Mouse (Mus musculus): Measurements from ENCODE around the gene Vps18. TPM values are rescaled to one million over a fixed set of nuclear protein-coding genes. Genes with fewer than 3 reads are reported as not detected.
A peak's percentile ranks its signal among the peaks of the same experiment; 100 is the strongest.

Vps18 gene
- polyA plus RNA-seq, 1 experiment from 2014 or later: 21.2 TPM

DNA sequence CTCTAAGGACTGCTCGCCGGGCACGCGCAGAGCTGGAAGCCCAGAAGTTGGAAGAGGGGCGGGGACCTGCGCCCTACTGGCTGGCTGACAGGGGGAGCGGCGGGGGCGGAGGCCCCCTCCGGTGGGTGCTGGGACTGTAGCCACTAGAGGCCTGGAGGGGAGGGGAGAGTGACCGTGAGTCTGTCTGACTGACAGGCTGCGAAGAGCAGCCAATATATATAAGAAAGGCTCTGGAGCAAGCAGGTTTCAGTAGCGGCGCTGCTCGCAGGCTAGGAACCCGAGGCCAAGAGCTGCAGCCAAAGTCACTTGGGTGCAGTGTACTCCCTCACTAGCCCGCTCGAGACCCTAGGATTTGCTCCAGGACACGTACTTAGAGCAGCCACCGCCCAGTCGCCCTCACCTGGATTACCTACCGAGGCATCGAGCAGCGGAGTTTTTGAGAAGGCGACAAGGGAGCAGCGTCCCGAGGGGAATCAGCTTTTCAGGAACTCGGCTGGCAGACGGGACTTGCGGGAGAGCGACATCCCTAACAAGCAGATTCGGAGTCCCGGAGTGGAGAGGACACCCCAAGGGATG lies 37.1 kb downstream of the Vps18 start, which contains the start of gene Dll4:
Dll4 (plus strand) TSS at position 217 of the 576 bp plus-strand sequence.
- Histone ChIP-seq H3K9me3 (replicated peaks) (no peaks in the 10 kb centered on the region; the same call in 1 of the 2 replicates), H3K27me3 (peaks cover 99% of the 10 kb centered on the region), H3K4me3 (peak within 1 kb of the TSS; percentile 42), H3K9ac (peak within 1 kb of the TSS; percentile 62), H3K4me1 (peaks cover 85% of the 10 kb centered on the region), H3K36me3 (ENCODE audit: poor library complexity, severe bottlenecking) (no peaks in the 10 kb centered on the region), H3K27ac (no peak within 1 kb of the TSS), H3K4me2 (peak within 1 kb of the TSS; percentile 77)
- 1% methylated on average over 32 of the region's 33 CpGs for WGBS
- ATAC-seq: no peak

GRCm38 (mm10) chr2:119326161-119327101 lies 37.9 kb downstream of the Vps18 start:
- H3K27me3 ChIP-seq: peaks cover 99% of the 10 kb centered on the region
- peaks cover 77% of the 10 kb centered on the region for H3K4me1 ChIP-seq
- H3K27ac ChIP-seq: no peak overlapping the region
- H3K9ac ChIP-seq: peak overlapping the region; percentile 62
- ATAC-seq: no peak
- 1% methylated on average over 60 of the region's 61 CpGs for WGBS
- peak overlapping the region; percentile 42 for H3K4me3 ChIP-seq
- no peaks in the 10 kb centered on the region; the same call in 1 of the 2 replicates for H3K9me3 ChIP-seq (replicated peaks)
- no peaks in the 10 kb centered on the region for H3K36me3 ChIP-seq (ENCODE audit: poor library complexity, severe bottlenecking)
- peak overlapping the region; percentile 77 for H3K4me2 ChIP-seq

GRCm38 (mm10) chr2:119327102-119327480 lies 38.6 kb downstream of the Vps18 start:
- H3K27me3 ChIP-seq: peaks cover 99% of the 10 kb centered on the region
- peak overlapping the region; percentile 77 for H3K4me2 ChIP-seq
- H3K27ac ChIP-seq: no peak overlapping the region
- H3K36me3 ChIP-seq (ENCODE audit: poor library complexity, severe bottlenecking): no peaks in the 10 kb centered on the region
- H3K4me3 ChIP-seq: peak overlapping the region; percentile 42
- peak overlapping the region; percentile 56 for H3K9ac ChIP-seq
- H3K9me3 ChIP-seq (replicated peaks): no peaks in the 10 kb centered on the region; the same call in 1 of the 2 replicates
- H3K4me1 ChIP-seq: peaks cover 70% of the 10 kb centered on the region
- no peak for ATAC-seq
- WGBS: under 1% methylated on average over 30 of the region's 30 CpGs

DNA sequence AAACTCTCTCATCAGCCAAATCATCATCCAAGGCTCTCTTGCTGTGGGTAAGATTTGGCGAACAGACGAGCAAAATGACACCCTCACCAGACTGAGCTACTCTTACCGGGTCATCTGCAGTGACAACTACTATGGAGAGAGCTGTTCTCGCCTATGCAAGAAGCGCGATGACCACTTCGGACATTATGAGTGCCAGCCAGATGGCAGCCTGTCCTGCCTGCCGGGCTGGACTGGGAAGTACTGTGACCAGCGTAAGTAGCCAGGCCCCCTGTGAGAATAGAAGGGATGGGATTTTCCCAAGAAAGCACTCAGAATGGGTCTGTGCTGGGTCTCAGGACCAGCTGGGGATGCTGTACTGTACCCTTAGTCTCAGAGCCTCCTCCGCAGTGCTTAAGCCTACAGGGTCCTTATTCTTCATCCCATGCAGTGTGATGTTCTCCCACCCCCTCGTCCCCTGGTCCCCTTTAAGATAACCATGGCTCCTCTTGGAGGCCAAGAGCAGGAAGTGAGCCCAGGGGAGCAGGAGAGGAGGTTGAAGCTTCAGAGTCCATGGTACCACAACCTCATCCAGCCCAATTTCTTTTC lies 39.5 kb downstream of the Vps18 start:
- ATAC-seq: no peak
- Histone ChIP-seq H3K4me2 (peak overlapping the region; percentile 15), H3K27me3 (peaks cover 99% of the 10 kb centered on the region), H3K9me3 (replicated peaks) (no peaks in the 10 kb centered on the region; the same call in 1 of the 2 replicates), H3K27ac (no peak overlapping the region), H3K4me3 (peak overlapping the region; percentile 10; the same call in 1 of the 2 replicates), H3K36me3 (ENCODE audit: poor library complexity, severe bottlenecking) (no peaks in the 10 kb centered on the region), H3K9ac (no peak overlapping the region), H3K4me1 (peaks cover 61% of the 10 kb centered on the region)
- 16% methylated on average over 11 of the region's 11 CpGs for WGBS

DNA sequence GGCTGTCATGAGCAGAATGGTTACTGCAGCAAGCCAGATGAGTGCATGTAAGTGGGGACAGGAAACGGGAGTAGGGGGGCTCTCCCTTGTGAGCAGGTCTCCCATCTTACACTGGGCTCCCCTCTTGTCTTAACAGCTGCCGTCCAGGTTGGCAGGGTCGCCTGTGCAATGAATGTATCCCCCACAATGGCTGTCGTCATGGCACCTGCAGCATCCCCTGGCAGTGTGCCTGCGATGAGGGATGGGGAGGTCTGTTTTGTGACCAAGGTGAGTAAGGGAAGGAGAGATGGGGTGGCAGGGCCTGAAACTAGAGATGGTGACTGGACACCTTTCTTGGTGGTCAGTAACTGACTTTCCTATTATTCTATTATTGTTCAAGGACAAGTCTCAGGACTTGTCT lies 40.0 kb downstream of the Vps18 start:
- Histone ChIP-seq H3K4me3 (0 out of 2 replicates have a peak overlapping the region, but pooled peaks have one; percentile 10), H3K36me3 (ENCODE audit: poor library complexity, severe bottlenecking) (no peaks in the 10 kb centered on the region), H3K4me1 (peaks cover 56% of the 10 kb centered on the region), H3K27me3 (peaks cover 94% of the 10 kb centered on the region), H3K4me2 (peak overlapping the region; percentile 15), H3K9ac (no peak overlapping the region), H3K27ac (no peak overlapping the region), H3K9me3 (replicated peaks) (no peaks in the 10 kb centered on the region; the same call in 1 of the 2 replicates)
- WGBS: 49% methylated on average over 5 of the region's 5 CpGs
- ATAC-seq: no peak

DNA sequence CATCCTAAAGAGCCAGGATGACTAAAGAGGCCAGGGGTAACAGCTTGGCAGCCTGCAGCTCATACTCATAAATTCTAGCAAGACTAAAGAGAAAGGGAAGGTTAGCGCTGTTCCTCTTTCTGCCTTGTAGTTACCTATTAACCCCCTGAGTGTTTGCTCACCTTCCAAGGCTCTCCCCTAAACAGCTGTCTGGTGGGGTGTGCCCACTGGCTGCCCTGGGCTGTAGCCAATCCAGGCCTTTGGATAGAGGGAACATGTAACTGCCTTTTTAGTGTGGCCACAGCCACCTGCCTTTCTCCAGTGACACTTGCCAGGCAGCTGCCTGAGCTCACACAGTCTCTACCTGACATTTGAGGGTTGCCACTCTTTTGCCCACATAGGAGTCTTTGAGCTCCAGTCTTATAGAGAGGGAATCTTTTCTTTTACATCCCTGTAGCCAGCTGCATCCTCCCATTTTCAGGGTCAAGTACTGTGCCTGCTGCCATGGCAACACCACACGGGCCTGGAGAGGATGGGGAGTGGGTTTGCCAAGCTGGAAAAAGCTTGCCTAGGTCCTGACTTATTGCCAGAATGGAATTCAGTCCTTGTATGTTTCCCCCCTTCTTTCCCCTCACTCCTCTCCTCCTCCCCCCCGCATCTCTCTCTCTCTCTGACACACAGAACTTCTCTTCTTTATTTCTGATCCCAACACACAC lies 40.7 kb downstream of the Vps18 start:
- no peak overlapping the region for H3K4me2 ChIP-seq
- peaks cover 49% of the 10 kb centered on the region for H3K4me1 ChIP-seq
- no peaks in the 10 kb centered on the region; the same call in 1 of the 2 replicates for H3K9me3 ChIP-seq (replicated peaks)
- ATAC-seq: no peak
- WGBS: 50% methylated on average over 3 of the region's 3 CpGs
- H3K27ac ChIP-seq: no peak overlapping the region
- H3K36me3 ChIP-seq (ENCODE audit: poor library complexity, severe bottlenecking): no peaks in the 10 kb centered on the region
- peaks cover 93% of the 10 kb centered on the region for H3K27me3 ChIP-seq
- no peak overlapping the region for H3K9ac ChIP-seq
- H3K4me3 ChIP-seq: no peak overlapping the region

DNA sequence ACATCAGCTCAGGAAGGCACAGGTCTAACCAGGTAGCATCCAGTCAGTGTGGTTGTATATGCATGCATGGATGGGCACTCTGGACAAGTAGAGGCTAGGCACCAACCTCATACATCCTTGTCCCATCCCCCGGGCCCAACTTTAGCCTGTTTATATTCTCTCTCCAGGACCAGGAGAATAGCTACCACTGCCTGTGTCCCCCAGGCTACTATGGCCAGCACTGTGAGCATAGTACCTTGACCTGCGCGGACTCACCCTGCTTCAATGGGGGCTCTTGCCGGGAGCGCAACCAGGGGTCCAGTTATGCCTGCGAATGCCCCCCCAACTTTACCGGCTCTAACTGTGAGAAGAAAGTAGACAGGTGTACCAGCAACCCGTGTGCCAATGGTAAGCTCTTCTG lies 42.3 kb downstream of the Vps18 start:
- no peak overlapping the region for H3K9ac ChIP-seq
- H3K27me3 ChIP-seq: peaks cover 91% of the 10 kb centered on the region
- ATAC-seq: no peak
- H3K4me3 ChIP-seq: no peak overlapping the region
- H3K36me3 ChIP-seq (ENCODE audit: poor library complexity, severe bottlenecking): no peaks in the 10 kb centered on the region
- H3K9me3 ChIP-seq (replicated peaks): no peaks in the 10 kb centered on the region; the same call in 1 of the 2 replicates
- H3K4me2 ChIP-seq: no peak overlapping the region
- WGBS: 89% methylated on average over 8 of the region's 8 CpGs
- no peak overlapping the region for H3K27ac ChIP-seq
- H3K4me1 ChIP-seq: peaks cover 34% of the 10 kb centered on the region

GRCm38 (mm10) chr2:119332177-119332661 lies 43.7 kb downstream of the Vps18 start:
- H3K36me3 ChIP-seq (ENCODE audit: poor library complexity, severe bottlenecking): no peaks in the 10 kb centered on the region
- 79% methylated on average over 24 of the region's 24 CpGs for WGBS
- H3K9me3 ChIP-seq (replicated peaks): no peaks in the 10 kb centered on the region
- no peak overlapping the region for H3K4me3 ChIP-seq
- H3K27ac ChIP-seq: no peak overlapping the region
- H3K4me1 ChIP-seq: peaks cover 20% of the 10 kb centered on the region
- H3K27me3 ChIP-seq: peaks cover 87% of the 10 kb centered on the region
- ATAC-seq: no peak
- H3K4me2 ChIP-seq: no peak overlapping the region
- no peak overlapping the region for H3K9ac ChIP-seq

DNA sequence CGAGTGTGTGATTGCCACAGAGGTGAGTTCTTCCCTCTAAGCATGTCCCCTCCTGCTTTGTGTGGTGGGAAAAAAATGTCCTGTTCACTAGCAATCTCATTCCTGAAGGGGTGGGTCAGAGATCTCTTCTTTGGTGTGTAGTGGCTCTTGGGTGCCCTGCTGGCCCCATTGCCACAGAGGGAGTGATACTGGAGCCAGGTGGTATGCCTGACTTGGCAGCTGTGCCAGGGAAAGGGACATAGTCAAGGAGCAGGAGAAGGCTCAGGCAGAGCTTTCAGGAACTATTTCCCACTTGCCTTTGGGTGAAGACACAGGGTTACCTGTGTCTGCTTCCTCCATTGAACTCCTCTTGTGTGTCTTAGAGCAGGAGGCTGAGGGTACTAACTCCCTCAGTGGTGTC lies 45.6 kb downstream of the Vps18 start:
- Histone ChIP-seq H3K27ac (no peak overlapping the region), H3K4me2 (no peak overlapping the region), H3K4me3 (no peak overlapping the region), H3K27me3 (peaks cover 68% of the 10 kb centered on the region), H3K9me3 (replicated peaks) (no peaks in the 10 kb centered on the region), H3K4me1 (peaks cover 9% of the 10 kb centered on the region), H3K36me3 (ENCODE audit: poor library complexity, severe bottlenecking) (no peaks in the 10 kb centered on the region), H3K9ac (no peak overlapping the region)
- WGBS: 67% methylated on average over 1 of the region's 1 CpGs
- no peak for ATAC-seq

DNA sequence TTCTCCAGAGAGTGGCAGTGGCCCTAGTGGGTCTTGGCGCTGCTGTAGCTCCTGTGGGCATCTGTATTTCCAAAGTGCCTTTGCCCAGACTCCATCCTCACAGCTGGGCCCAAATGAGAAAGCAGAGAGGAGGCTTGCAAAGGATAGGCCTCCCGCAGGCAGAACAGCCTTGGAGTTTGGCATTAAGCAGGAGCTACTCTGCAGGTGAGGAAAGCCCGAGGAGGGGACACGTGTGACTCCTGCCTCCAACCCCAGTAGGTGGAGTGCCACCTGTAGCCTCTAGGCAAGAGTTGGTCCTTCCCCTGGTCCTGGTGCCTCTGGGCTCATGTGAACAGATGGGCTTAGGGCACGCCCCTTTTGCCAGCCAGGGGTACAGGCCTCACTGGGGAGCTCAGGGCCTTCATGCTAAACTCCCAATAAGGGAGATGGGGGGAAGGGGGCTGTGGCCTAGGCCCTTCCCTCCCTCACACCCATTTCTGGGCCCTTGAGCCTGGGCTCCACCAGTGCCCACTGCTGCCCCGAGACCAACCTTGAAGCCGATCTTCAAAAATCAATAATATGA lies 46.5 kb downstream of the Vps18 start:
- H3K36me3 ChIP-seq (ENCODE audit: poor library complexity, severe bottlenecking): no peaks in the 10 kb centered on the region
- no peaks in the 10 kb centered on the region for H3K9me3 ChIP-seq (replicated peaks)
- no peak for ATAC-seq
- H3K27me3 ChIP-seq: peaks cover 62% of the 10 kb centered on the region
- H3K4me3 ChIP-seq: no peak overlapping the region
- 73% methylated on average over 7 of the region's 7 CpGs for WGBS
- no peak overlapping the region for H3K27ac ChIP-seq
- H3K4me2 ChIP-seq: no peak overlapping the region
- no peak overlapping the region for H3K9ac ChIP-seq
- peaks cover 5% of the 10 kb centered on the region for H3K4me1 ChIP-seq

DNA sequence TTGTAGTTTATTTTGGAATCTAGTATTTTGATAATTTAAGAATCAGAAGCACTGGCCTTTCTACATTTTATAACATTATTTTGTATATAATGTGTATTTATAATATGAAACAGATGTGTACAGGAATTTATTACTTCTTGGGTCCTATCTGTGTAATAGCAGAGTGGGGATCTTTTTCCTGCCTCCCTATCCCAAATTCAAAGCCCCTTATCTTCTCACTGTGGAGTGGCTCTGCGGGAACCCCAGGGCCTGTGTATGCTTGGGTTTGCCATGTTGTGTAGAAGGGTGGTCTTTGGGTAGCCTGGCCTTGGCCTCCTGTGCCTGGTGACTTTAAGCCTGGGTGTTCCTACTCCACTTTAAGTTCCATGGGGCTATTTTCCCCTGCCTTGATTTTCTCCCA lies 47.0 kb downstream of the Vps18 start:
- H3K27me3 ChIP-seq: peaks cover 57% of the 10 kb centered on the region
- WGBS: 95% methylated on average over 1 of the region's 1 CpGs
- H3K4me3 ChIP-seq: no peak overlapping the region
- H3K27ac ChIP-seq: no peak overlapping the region
- H3K4me1 ChIP-seq: peaks cover 5% of the 10 kb centered on the region
- no peaks in the 10 kb centered on the region for H3K9me3 ChIP-seq (replicated peaks)
- ATAC-seq: no peak
- no peak overlapping the region for H3K9ac ChIP-seq
- no peaks in the 10 kb centered on the region for H3K36me3 ChIP-seq (ENCODE audit: poor library complexity, severe bottlenecking)
- no peak overlapping the region for H3K4me2 ChIP-seq
